Mouse (Mus musculus) mesoderm, embryonic 11.5 days (tissue): ENCODE results near the gene Mrgpra3.

Experiments used
- DNase-seq: peaks from one replicate; pipeline ENCODE4 v3.0.0-alpha.2; 2012; ENCODE audit warnings: low read depth, low spot score

The Mrgpra3 gene

GRCm38 (mm10) chr7:47601272-47601671, at the start of gene Mrgpra3:
Mrgpra3 (minus strand) TSS chr7:47601372.
- no peak for DNase-seq
